Mouse (Mus musculus): ENCODE data around the gene Pfkm. TPM values are rescaled to one million over a fixed set of nuclear protein-coding genes. Genes with fewer than 3 reads are reported as not detected.

Pfkm gene
- polyA plus RNA-seq, 1 experiment from 2014 or later, result 97.8 TPM

DNA sequence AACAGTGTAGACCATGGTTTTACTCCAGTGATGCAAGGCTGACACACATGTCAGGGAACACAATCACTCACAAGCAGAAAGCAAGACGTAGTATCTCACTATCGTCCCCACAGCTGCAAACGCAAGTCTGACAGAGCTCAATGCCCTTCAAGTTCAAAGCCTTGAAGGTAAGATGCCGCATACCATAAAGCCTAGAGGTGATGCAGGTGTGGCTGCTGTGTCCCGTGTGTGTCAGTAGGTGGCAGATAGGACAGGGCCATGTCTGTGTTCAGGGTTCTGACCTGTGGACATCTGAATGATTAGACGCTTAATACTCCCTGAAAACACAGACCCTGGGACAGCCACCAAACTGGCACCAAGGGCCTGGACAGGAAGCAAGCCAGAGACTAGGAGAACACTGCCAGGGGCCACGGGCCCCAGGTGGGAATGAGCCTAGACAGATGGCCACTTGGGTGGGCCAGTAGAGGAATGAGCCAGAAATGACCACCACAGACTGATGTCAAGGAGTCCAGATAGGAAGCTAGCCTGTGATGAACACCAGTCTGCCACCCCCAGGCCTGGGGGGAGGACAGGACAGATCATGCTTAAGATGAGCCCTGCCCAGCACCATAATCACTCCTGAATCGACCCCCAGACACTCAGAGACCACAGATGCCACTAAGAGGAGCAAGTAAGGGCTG is 22.7 kb upstream of the Pfkm start:
- no peaks in the 10 kb centered on the region for H3K27me3 ChIP-seq
- ChIA-PET POLR2A (no interaction called here), CTCF (no interaction called here)
- DNase-seq (ENCODE audit: low read depth, low spot score), result no peak
- in situ Hi-C loops (cut with MboI; ENCODE audit: low pct_unique_long_range_greater_than_20kb), result no loop called here
- no peak for TF ChIP-seq CTCF (IDR thresholded peaks at IDR 0.05)
- no peak for ATAC-seq

DNA sequence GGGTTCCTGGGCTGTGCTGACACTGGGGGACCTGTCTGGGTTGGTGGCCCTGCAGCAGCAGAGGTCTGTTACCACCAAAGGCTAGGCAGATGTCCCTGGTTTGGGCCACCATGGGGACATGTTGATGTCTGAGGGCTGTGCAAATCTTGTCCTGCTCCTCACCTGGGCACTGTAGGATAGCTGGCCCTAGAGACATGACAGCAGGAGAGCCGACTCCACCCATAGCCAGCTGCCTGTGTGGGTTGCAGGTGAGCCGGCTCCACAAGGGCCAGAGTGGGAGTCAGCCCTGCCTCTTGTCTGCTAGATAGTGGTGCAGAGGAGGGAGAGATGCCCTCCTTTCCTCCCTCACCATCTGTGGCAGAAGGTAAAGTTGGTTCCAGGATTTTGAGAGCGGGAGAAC is 22.0 kb upstream of the Pfkm start:
- POLR2A ChIA-PET, result no interaction called here
- H3K27me3 ChIP-seq, result no peaks in the 10 kb centered on the region
- in situ Hi-C loops (cut with MboI; ENCODE audit: low pct_unique_long_range_greater_than_20kb), result no loop called here
- no peak for TF ChIP-seq CTCF (IDR thresholded peaks at IDR 0.05)
- DNase-seq (ENCODE audit: low read depth, low spot score), result no peak
- CTCF ChIA-PET, result no interaction called here
- no peak for ATAC-seq

DNA sequence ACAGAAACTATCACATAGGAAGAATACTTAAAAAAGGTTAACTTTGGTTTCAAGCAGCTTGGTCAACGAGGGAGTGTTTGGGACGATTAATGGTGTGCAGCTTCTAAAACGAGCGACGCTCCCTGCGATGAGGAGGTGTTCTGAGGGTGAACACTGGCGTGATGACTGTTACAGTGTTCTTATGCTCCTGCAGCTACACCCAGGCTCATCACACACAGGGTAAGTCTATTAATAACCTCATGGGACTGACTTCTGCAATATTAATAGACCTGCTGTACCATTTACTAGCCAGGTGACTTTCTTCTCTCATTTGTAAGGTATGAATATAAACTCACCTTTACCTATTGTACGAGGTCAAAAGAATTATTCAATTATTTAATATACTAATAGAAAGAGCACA is 17.9 kb upstream of the Pfkm start:
- DNase-seq (ENCODE audit: low read depth, low spot score) (no peak), ATAC-seq (no peak)
- POLR2A ChIA-PET, result no interaction called here
- in situ Hi-C loops (cut with MboI; ENCODE audit: low pct_unique_long_range_greater_than_20kb), result no loop called here
- no peaks in the 10 kb centered on the region for H3K27me3 ChIP-seq
- CTCF ChIA-PET, result interaction anchor here (1.0 to 1.6 kb wide), 3 partner anchors 9 to 17 kb away, joined by 3 read pairs; no protein-coding TSS in a partner anchor
- no peak for TF ChIP-seq CTCF (IDR thresholded peaks at IDR 0.05)

- no peak for ATAC-seq
- in situ Hi-C loops (cut with MboI; ENCODE audit: low pct_unique_long_range_greater_than_20kb), result no loop called here
Measured at GRCm38 (mm10) chr15:98075034-98075433, 17.4 kb upstream of the Pfkm start.

DNA sequence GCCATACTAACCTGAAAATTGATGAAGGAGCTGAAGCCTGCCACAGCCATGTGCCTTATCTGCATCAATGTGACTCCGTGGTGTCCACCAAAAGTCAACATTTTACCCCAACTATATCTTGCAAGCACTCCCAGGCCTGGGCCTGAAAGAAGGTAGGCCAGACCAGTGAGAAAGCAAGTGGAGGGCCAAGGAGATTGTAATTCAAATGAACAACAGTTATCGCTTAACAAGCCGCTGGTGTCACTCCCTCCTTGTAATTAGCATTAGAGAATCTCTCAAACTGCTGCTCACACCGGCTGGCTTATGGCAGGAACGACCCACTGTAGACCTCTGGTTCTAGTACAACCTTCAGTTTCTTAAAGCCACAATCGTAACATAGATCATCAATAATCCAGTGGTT is 15.5 kb upstream of the Pfkm start:
- H3K27me3 ChIP-seq, result no peaks in the 10 kb centered on the region
- no peak for DNase-seq (ENCODE audit: low read depth, low spot score)
- TF ChIP-seq CTCF (IDR thresholded peaks at IDR 0.05), result no peak
- POLR2A ChIA-PET, result no interaction called here
- CTCF ChIA-PET, result interaction anchor here (0.8 to 2.2 kb wide), 3 partner anchors 12 to 101 kb away, joined by 3 to 8 read pairs (median 3); partner anchors contain the start of gene Pfkm
- in situ Hi-C loops (cut with MboI; ENCODE audit: low pct_unique_long_range_greater_than_20kb), result no loop called here
- no peak for ATAC-seq

More at GRCm38 (mm10) chr15:98075034-98075433, 17.4 kb upstream of the Pfkm start:
- H3K27me3 ChIP-seq, result no peaks in the 10 kb centered on the region
- no peak for TF ChIP-seq CTCF (IDR thresholded peaks at IDR 0.05)
- ChIA-PET POLR2A (no interaction called here), CTCF (interaction anchor here (1.2 to 1.6 kb wide), 2 partner anchors 9 to 10 kb away, joined by 3 read pairs; no protein-coding TSS in a partner anchor)
- DNase-seq (ENCODE audit: low read depth, low spot score), result no peak

DNA sequence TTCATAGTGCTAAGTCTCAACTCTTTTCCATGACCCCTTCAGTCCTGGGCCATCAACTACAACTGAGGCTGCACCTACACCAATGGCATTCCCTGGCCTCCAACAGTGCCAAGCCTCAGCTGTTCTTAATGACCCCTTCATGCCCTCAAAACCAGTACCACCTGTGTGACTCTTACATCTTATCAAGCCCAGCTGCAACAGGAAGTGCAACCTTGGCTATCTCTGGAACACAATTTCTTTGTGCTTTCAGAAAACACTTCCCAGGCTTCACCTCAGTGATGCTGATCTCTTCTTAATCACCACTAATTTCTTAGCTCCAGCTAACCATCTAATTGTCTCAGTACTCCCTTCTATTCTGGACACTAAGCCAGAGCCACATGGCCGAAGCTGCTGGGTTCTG is 3.5 kb upstream of the Pfkm start:
- no peaks in the 10 kb centered on the region for H3K27me3 ChIP-seq
- ATAC-seq (no peak), DNase-seq (ENCODE audit: low read depth, low spot score) (no peak)
- ChIA-PET CTCF (interaction anchor here (1.3 to 2.1 kb wide), 5 partner anchors 11 to 64 kb away, joined by 3 to 6 read pairs (median 4); no protein-coding TSS in a partner anchor), POLR2A (no interaction called here)
- in situ Hi-C loops (cut with MboI; ENCODE audit: low pct_unique_long_range_greater_than_20kb), result loop anchor here (5.0 kb wide), 1 partner anchor 1658 kb away; no protein-coding TSS in a partner anchor
- TF ChIP-seq CTCF (IDR thresholded peaks at IDR 0.05), result no peak

- DNase-seq (ENCODE audit: low read depth, low spot score), result no peak
Measured at GRCm38 (mm10) chr15:98089421-98090183, 2.8 kb upstream of the Pfkm start.

DNA sequence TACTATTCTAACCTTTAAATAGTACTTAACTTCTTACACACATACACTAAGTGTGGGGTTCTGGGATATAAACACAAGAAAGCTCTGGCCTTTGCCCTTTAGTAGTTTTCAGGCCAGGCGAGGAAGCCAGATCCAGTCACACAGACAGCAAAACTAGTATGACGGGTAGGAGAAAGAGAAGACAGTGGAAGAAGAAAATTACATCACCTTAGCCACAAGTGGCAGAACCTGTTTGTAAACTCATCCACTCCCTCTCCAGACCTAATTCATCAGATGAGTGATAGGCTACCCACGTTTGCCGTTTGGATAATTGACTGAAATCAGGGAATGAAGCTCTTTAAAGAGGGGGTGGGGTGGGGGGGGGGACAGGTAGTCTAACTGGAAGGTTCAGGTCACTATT is 548 bp upstream of the Pfkm start:
- ATAC-seq (no peak), DNase-seq (ENCODE audit: low read depth, low spot score) (no peak)
- no peak for TF ChIP-seq CTCF (IDR thresholded peaks at IDR 0.05)
- in situ Hi-C loops (cut with MboI; ENCODE audit: low pct_unique_long_range_greater_than_20kb), result loop anchor here (5.0 to 10.0 kb wide), 2 partner anchors 60 to 293 kb away; partner anchors contain the start of gene Olfr283
- ChIA-PET CTCF (interaction anchor here (1.0 to 1.3 kb wide), 3 partner anchors 14 to 82 kb away, joined by 3 to 5 read pairs (median 3); no protein-coding TSS in a partner anchor), POLR2A (interaction anchor here (1.3 to 2.6 kb wide), 2 partner anchors 16 to 82 kb away, joined by 3 to 7 read pairs; no protein-coding TSS in a partner anchor)
- no peaks in the 10 kb centered on the region for H3K27me3 ChIP-seq

More at GRCm38 (mm10) chr15:98089421-98090183, 2.8 kb upstream of the Pfkm start:
- ChIA-PET CTCF (interaction anchor here (1.3 to 2.1 kb wide), 7 partner anchors 11 to 63 kb away, joined by 3 to 7 read pairs (median 4); no protein-coding TSS in a partner anchor), POLR2A (no interaction called here)
- ATAC-seq, result no peak
- no peaks in the 10 kb centered on the region for H3K27me3 ChIP-seq
- peak; percentile 85 for TF ChIP-seq CTCF (IDR thresholded peaks at IDR 0.05)
- in situ Hi-C loops (cut with MboI; ENCODE audit: low pct_unique_long_range_greater_than_20kb), result loop anchor here (5.0 to 10.0 kb wide), 3 partner anchors 63 to 1658 kb away; partner anchors contain the start of gene Olfr283

DNA sequence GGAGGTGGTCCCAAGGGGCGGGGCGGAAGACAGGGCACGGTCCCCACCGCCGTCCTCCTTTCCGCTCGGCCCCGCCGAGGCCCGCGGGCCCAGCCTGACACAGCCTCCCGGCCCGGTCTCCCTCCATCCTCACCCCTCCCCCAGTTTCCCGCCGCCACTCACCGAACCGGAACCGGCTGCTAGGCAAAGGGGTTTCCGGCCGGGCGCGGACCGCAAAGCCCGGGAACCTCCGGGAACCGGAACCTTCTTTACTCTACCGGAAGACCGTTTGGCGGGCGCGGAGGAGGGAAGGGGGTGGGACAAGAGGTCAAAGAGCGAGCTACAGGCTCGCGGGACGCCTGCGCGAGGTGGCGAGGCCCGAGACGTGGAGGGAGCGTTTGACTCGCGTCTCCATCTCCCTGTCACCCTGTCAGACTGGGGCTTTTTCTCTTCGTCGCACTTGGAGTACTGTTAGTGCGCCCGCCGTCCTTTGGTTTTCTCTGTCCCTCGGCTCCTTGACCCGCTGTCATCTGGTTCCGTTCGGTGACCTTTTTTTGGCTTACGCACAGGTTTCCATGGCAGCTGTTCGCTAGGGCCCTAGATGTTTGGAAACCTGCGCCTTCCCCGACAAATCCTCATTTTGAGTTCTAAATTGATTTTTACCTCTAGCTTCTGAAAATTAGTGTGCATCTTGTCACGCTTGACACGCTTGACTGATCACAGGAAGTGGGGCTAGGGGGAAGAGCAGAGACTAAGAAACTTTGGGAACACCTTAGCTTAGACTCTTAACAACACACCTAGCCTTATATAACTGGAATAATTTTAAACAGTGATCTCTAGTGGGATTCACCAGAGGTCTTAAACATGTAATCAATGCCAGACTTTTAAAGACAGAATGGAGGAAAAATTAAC is 977 bp downstream of the Pfkm start, which contains the start of gene Senp1:
Gene Senp1 (minus strand): TSS at position 624 of the 891 bp plus-strand sequence.
- ChIA-PET CTCF (interaction anchor here (0.7 to 3.8 kb wide), 3 partner anchors 12 to 46 kb away, joined by 3 to 19 read pairs (median 3); no protein-coding TSS in a partner anchor), POLR2A (interaction anchor here (0.6 to 2.6 kb wide), 4 partner anchors 10 to 81 kb away, joined by 3 to 7 read pairs (median 5); no protein-coding TSS in a partner anchor)
- in situ Hi-C loops (cut with MboI; ENCODE audit: low pct_unique_long_range_greater_than_20kb), result loop anchor here (5.0 to 10.0 kb wide), 2 partner anchors 59 to 291 kb away; partner anchors contain the start of gene Olfr283

More for the DNA sequence above, 977 bp downstream of the Pfkm start, which contains the start of gene Senp1:
- ATAC-seq (peak; percentile 77), DNase-seq (ENCODE audit: low read depth, low spot score) (peak; percentile 59)
- no peak for TF ChIP-seq CTCF (IDR thresholded peaks at IDR 0.05)
- H3K27me3 ChIP-seq, result no peaks in the 10 kb centered on the region

Measured in Patski (cell line).